Mouse (Mus musculus): Measurements from ENCODE around the gene Gm43191. TPM values are rescaled to one million over a fixed set of nuclear protein-coding genes. Genes with fewer than 3 reads are reported as not detected.

Gene Gm43191
- not detected in 2 replicates for polyA plus RNA-seq (2012; rRNA removed)

DNA sequence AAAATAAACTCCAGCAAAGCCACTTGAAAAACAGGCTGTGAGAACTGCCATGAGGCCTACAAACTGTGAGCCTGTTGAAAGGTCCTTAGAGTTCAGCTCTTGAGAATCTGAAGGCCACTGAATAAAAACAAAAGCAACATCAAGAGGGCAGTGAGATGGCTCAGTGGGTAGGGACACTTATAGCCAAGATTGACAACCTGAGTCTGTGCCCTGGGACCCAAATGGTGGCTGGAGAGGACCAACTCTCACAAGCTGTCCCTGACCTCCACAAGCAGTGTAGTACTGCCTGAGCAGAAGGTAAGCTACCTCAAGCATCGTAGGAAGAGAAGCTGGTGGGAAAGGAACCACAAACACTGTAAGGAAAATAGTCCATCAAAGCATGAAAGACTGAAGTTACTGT is at the start of gene Gm43191:
Gene Gm43191, minus strand, starts transcription at position 101 of the 400 bp plus-strand sequence.

DNA sequence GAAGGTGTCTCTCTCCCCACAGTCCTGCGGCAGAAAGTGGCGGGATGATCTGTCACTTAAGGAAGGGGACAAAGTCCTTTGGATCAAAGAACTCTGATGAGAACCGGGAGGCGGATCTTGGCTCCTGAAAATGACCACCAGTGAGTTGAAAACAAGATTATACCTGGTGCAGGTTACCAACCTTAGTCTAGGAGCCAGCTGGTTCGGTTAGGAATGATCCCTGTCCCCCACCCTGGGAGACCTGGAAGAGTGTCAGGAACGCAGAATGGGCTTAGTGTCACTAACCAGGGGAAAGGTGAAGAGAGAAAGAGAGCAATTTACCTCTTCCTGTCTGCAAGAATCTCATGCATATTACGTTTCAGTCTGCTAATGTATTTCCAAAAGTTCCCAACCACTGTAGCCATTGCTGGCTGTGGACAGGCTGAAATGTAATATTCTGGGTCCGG is 31.4 kb upstream of the Gm43191 start, which contains the start of gene Slc35a3:
Gene Slc35a3, minus strand, starts transcription at position 396 of the 446 bp plus-strand sequence.

DNA sequence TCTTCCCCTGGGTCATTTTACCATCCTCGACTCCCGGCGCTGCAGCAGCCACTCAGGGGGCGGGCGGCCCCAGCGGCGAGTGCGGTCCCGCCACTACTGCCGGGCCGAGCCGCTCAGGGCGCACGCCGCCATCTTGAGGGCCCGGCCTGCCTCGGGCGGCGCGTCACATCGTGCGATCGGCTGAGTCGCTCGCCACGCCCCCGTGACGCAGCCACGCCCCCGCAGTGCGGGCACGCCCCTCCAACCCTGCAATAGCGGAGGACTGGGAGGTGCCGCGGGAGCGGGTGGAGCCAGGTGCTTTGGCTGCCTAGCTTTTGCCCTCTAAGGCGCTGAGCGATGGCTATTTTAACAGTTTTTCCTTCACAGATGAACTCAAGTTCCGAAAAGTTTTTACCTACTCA is 18.6 kb downstream of the Gm43191 start, which contains the start of gene Mfsd14a:
Gene Mfsd14a, minus strand, starts transcription at position 215 of the 401 bp plus-strand sequence.

DNA sequence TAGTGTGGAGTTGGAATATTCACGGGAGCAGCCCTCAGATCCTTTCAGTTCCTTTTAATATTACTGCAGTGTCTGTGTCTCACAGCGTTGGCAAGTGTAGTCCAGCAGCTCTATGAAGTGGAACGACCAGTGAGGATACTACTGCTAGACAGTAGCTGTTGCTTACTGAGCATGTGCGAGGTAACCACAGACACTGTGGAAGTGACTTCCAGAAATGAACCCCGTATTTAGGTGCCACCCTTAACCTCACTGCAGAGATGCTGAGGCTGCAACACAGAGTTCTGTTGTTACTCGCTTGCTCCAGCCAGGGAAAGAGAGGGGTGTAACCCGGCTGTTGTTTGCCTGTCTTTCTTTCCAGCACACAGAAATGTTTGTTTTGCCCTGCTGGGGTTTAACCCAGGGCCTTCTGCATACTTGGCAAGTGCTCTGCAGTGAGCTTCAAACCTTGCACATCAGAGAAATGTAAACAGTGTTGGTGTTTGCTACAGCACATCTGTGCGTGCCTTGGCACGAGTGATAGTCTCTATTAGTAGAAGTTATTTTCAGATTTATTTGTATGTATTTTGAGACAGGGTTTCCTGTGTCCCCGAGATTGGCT is 66.7 kb downstream of the Gm43191 start, which contains the start of gene Trmt13:
Gene Trmt13, minus strand, starts transcription at position 293 of the 598 bp plus-strand sequence.

DNA sequence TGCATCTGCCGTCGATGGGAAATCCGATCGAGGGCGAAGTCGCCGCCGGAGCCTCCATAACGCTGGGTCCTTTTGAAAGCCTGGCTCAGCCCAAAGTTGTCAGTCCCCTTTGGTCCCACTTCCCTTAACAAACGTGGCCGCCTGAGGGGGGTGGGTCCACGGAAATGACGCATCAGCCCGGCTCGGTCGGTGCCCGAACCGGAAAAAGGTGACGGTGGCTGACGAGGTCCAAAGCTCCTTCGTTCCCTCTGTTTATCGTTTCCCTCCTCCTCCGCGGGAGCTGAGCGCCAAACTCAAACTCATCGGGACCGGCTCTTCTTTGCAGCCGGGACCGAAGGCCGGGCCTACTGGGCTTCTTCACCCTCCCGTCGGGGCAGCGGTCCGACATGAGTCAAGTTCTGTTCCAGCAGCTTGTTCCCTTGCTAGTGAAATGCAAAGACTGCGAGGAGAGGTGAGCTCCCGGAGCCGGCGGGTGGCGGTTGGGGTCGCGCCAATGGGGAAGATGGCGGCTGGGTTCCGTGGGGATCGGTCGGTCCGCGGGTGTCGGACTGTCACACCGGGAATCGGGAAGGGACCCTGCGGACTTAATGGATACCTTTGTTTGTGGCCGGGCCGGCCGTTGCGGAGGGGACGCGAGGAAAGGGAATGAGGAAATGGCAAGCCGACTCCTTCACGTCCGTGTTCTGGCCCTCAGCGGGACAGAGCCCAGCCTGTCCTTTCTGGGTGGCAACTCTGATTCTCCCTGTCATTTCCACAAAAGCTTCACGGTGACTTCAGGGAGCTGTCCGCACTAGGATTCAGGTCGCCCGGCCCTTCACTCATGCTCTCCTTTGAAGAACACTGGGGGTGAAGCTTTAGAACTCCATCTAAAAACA is 86.1 kb downstream of the Gm43191 start, which contains the start of gene Sass6:
Gene Sass6, plus strand, starts transcription at position 255 of the 875 bp plus-strand sequence.

Other genes starting within 250 kb of the Gm43191 start
- 6.9 and 20.4 TPM in 2 replicates for gene Rtca, start 173.1 kb downstream of the Gm43191 start, polyA plus RNA-seq (2012; rRNA removed)
- 2.7 and 4.2 TPM in 2 replicates for gene Dbt, start 168.2 kb downstream of the Gm43191 start, polyA plus RNA-seq (2012; rRNA removed)
- 0.05 and 0.13 TPM in 2 replicates for gene Lrrc39, start 118.3 kb downstream of the Gm43191 start, polyA plus RNA-seq (2012; rRNA removed)
- gene Sass6, start 86.3 kb downstream of the Gm43191 start, polyA plus RNA-seq (2012; rRNA removed), result 0.18 and 0.22 TPM in 2 replicates
- 0.17 and 0.70 TPM in 2 replicates for gene Trmt13, start 66.7 kb downstream of the Gm43191 start, polyA plus RNA-seq (2012; rRNA removed)
- 2.9 and 4.9 TPM in 2 replicates for gene Mfsd14a, start 18.6 kb downstream of the Gm43191 start, polyA plus RNA-seq (2012; rRNA removed)
- 2.5 and 5.0 TPM in 2 replicates for gene Slc35a3, start 31.6 kb upstream of the Gm43191 start, polyA plus RNA-seq (2012; rRNA removed)
- 1.4 and 2.0 TPM in 2 replicates for gene Agl, start 126.9 kb upstream of the Gm43191 start, polyA plus RNA-seq (2012; rRNA removed)
- 15.3 and 16.6 TPM in 2 replicates for gene Frrs1, start 178.2 kb upstream of the Gm43191 start, polyA plus RNA-seq (2012; rRNA removed)